Mouse (Mus musculus): Measurements from ENCODE around the gene Inpp4a. TPM values are rescaled to one million over a fixed set of nuclear protein-coding genes. Genes with fewer than 3 reads are reported as not detected.
A peak's percentile ranks its signal among the peaks of the same experiment; 100 is the strongest.

Inpp4a gene
- polyA plus RNA-seq, 1 experiment = 74.6 TPM

DNA sequence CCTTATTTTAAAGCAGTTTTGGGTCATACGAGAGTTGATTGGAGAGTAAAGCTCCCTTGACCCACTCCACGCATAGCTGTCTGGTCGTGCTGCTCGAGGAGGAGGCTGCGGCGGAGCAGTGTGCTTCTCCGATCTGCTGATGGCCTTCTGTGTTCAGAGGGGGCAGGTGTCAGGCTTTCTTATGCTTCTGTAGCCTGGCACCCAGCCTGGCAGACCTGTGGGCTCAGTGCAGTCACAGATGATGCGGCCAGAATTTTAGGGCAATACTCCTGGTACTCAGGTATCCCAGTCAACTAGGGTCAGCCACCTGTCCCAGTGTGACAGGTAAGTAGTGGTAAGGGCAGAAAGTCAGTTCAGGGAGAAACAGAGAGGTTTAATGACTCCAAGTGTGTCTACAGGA, 42.9 kb downstream of the Inpp4a start:
- no peaks in the 10 kb centered on the region for H3K36me3 ChIP-seq (ENCODE audit: control insufficient read depth, insufficient read depth, low read length)
- H3K4me3 ChIP-seq (ENCODE audit: control insufficient read depth, low read depth, low read length) = no peak overlapping the region
- H3K27me3 ChIP-seq (ENCODE audit: control insufficient read depth, insufficient read depth, low read length) = no peaks in the 10 kb centered on the region
- no peaks in the 10 kb centered on the region for H3K4me1 ChIP-seq (ENCODE audit: control insufficient read depth, insufficient read depth, low read length)
- TF ChIP-seq POLR2A (IDR thresholded peaks at IDR 0.05; ENCODE audit: control insufficient read depth, low read depth, low read length) (no peak), CTCF (IDR thresholded peaks at IDR 0.05; ENCODE audit: control insufficient read depth, insufficient read depth, insufficient replicate concordance, low read depth, low read length) (no peak)
- no peak overlapping the region for H3K27ac ChIP-seq (ENCODE audit: control insufficient read depth, insufficient read depth, low read depth, low read length)

DNA sequence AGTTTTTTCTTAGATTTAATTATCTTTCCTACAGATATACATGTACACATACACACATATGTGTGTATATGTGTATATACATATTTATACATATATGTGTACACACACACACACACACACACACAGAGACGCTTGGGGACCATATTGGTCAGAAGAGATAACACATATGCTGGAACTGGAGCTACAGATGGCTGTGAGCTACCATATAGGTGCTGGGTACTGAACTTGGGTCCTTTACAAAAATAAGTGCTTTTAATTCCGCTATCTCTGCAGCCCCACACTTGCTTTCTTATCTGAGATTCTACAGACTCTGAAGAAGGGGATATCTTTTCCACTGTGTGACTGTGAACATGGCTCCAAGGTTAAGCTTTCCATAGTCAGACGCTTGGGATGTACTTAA, 43.6 kb downstream of the Inpp4a start:
- no peaks in the 10 kb centered on the region for H3K36me3 ChIP-seq (ENCODE audit: control insufficient read depth, insufficient read depth, low read length)
- H3K27me3 ChIP-seq (ENCODE audit: control insufficient read depth, insufficient read depth, low read length) = no peaks in the 10 kb centered on the region
- TF ChIP-seq POLR2A (IDR thresholded peaks at IDR 0.05; ENCODE audit: control insufficient read depth, low read depth, low read length) = no peak
- TF ChIP-seq CTCF (IDR thresholded peaks at IDR 0.05; ENCODE audit: control insufficient read depth, insufficient read depth, insufficient replicate concordance, low read depth, low read length) = no peak
- H3K27ac ChIP-seq (ENCODE audit: control insufficient read depth, insufficient read depth, low read depth, low read length) = no peak overlapping the region
- H3K4me3 ChIP-seq (ENCODE audit: control insufficient read depth, low read depth, low read length) = no peak overlapping the region
- H3K4me1 ChIP-seq (ENCODE audit: control insufficient read depth, insufficient read depth, low read length) = no peaks in the 10 kb centered on the region

DNA sequence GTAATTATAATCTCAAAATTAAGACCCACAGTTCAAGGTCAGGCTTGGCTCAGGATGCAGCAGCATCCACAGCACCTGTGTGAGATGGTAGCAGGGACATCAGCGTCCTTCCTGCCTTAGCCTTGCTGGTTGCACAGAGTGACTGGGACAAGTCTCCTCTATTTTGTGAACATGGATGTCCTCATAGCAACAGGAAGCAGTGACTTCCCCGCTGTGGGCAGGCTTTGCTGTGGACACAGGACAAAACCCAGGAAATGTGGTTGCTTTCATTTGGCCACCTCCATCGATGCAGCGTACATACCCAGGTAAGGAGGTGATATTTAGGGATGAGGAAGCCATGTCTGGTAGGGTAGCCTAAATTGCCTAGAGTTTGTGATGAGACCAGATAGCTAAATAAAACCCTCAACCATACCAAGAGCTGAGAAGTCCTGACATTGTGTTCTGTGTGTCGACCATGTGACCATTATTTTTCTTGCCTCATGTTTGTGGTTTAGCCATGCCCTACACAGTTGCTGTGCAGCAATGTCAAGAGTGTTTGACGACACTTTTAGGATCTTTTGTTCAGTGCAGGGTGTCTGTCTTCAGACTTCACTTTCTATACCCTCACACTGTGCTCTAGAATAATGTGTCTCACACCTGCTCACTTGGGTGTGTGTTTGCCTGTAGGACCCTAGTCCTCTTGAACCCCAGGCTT, 44.7 kb downstream of the Inpp4a start:
- no peak for TF ChIP-seq CTCF (IDR thresholded peaks at IDR 0.05; ENCODE audit: control insufficient read depth, insufficient read depth, insufficient replicate concordance, low read depth, low read length)
- no peak for TF ChIP-seq POLR2A (IDR thresholded peaks at IDR 0.05; ENCODE audit: control insufficient read depth, low read depth, low read length)
- Histone ChIP-seq H3K4me3 (ENCODE audit: control insufficient read depth, low read depth, low read length) (no peak overlapping the region), H3K4me1 (ENCODE audit: control insufficient read depth, insufficient read depth, low read length) (no peaks in the 10 kb centered on the region), H3K27ac (ENCODE audit: control insufficient read depth, insufficient read depth, low read depth, low read length) (no peak overlapping the region), H3K36me3 (ENCODE audit: control insufficient read depth, insufficient read depth, low read length) (no peaks in the 10 kb centered on the region), H3K27me3 (ENCODE audit: control insufficient read depth, insufficient read depth, low read length) (no peaks in the 10 kb centered on the region)

- H3K36me3 ChIP-seq (ENCODE audit: control insufficient read depth, insufficient read depth, low read length) = no peaks in the 10 kb centered on the region
- H3K4me1 ChIP-seq (ENCODE audit: control insufficient read depth, insufficient read depth, low read length) = no peaks in the 10 kb centered on the region
- no peak overlapping the region for H3K4me3 ChIP-seq (ENCODE audit: control insufficient read depth, low read depth, low read length)
- no peak for TF ChIP-seq POLR2A (IDR thresholded peaks at IDR 0.05; ENCODE audit: control insufficient read depth, low read depth, low read length)
- no peak for TF ChIP-seq CTCF (IDR thresholded peaks at IDR 0.05; ENCODE audit: control insufficient read depth, insufficient read depth, insufficient replicate concordance, low read depth, low read length)
- no peak overlapping the region for H3K27ac ChIP-seq (ENCODE audit: control insufficient read depth, insufficient read depth, low read depth, low read length)
- H3K27me3 ChIP-seq (ENCODE audit: control insufficient read depth, insufficient read depth, low read length) = no peaks in the 10 kb centered on the region
These were observed 47.9 kb downstream of the Inpp4a start for GRCm38 (mm10) chr1:37347361-37348080.

GRCm38 (mm10) chr1:37350886-37351651, 51.4 kb downstream of the Inpp4a start:
- H3K36me3 ChIP-seq (ENCODE audit: control insufficient read depth, insufficient read depth, low read length) = no peaks in the 10 kb centered on the region
- no peaks in the 10 kb centered on the region for H3K27me3 ChIP-seq (ENCODE audit: control insufficient read depth, insufficient read depth, low read length)
- TF ChIP-seq POLR2A (IDR thresholded peaks at IDR 0.05; ENCODE audit: control insufficient read depth, low read depth, low read length) (no peak), CTCF (IDR thresholded peaks at IDR 0.05; ENCODE audit: control insufficient read depth, insufficient read depth, insufficient replicate concordance, low read depth, low read length) (no peak)
- H3K27ac ChIP-seq (ENCODE audit: control insufficient read depth, insufficient read depth, low read depth, low read length) = no peak overlapping the region
- peaks cover 2% of the 10 kb centered on the region for H3K4me1 ChIP-seq (ENCODE audit: control insufficient read depth, insufficient read depth, low read length)
- peak overlapping the region; percentile 22; the same call in 1 of the 2 replicates for H3K4me3 ChIP-seq (ENCODE audit: control insufficient read depth, low read depth, low read length)

- TF ChIP-seq POLR2A (IDR thresholded peaks at IDR 0.05; ENCODE audit: control insufficient read depth, low read depth, low read length) = no peak
- no peak for TF ChIP-seq CTCF (IDR thresholded peaks at IDR 0.05; ENCODE audit: control insufficient read depth, insufficient read depth, insufficient replicate concordance, low read depth, low read length)
- Histone ChIP-seq H3K4me1 (ENCODE audit: control insufficient read depth, insufficient read depth, low read length) (peaks cover 2% of the 10 kb centered on the region), H3K27ac (ENCODE audit: control insufficient read depth, insufficient read depth, low read depth, low read length) (no peak overlapping the region), H3K27me3 (ENCODE audit: control insufficient read depth, insufficient read depth, low read length) (no peaks in the 10 kb centered on the region), H3K4me3 (ENCODE audit: control insufficient read depth, low read depth, low read length) (no peak overlapping the region), H3K36me3 (ENCODE audit: control insufficient read depth, insufficient read depth, low read length) (no peaks in the 10 kb centered on the region)
These were observed 52.3 kb downstream of the Inpp4a start for GRCm38 (mm10) chr1:37351961-37352360.

GRCm38 (mm10) chr1:37353456-37353855, 53.8 kb downstream of the Inpp4a start:
- Histone ChIP-seq H3K4me1 (ENCODE audit: control insufficient read depth, insufficient read depth, low read length) (peaks cover 2% of the 10 kb centered on the region), H3K27ac (ENCODE audit: control insufficient read depth, insufficient read depth, low read depth, low read length) (no peak overlapping the region), H3K27me3 (ENCODE audit: control insufficient read depth, insufficient read depth, low read length) (no peaks in the 10 kb centered on the region), H3K36me3 (ENCODE audit: control insufficient read depth, insufficient read depth, low read length) (no peaks in the 10 kb centered on the region), H3K4me3 (ENCODE audit: control insufficient read depth, low read depth, low read length) (no peak overlapping the region)
- no peak for TF ChIP-seq CTCF (IDR thresholded peaks at IDR 0.05; ENCODE audit: control insufficient read depth, insufficient read depth, insufficient replicate concordance, low read depth, low read length)
- no peak for TF ChIP-seq POLR2A (IDR thresholded peaks at IDR 0.05; ENCODE audit: control insufficient read depth, low read depth, low read length)
